Mouse (Mus musculus): Measurements from ENCODE around the gene Pde1a.

DNA sequence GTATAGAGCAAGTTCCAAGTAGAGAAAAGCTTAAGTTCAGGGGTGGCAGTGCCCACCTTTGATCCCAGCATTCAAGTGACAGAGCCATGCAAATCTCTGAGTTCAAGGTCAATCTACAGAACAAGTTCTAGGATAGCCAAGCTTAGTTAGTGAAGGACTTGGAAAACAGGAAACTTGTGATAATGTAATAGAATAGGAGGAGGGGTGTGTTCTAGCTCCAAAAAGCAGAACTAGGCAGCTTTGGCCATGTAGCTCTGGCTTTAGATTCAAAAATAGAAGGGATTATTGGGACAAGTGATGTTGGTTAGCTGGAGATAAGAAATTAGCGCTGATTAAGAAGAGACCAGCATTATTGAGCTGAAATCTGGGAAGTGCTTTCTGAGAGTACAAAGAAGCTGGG lies 272.4 kb downstream of the Pde1a start:
- no peak for TF ChIP-seq CTCF (IDR thresholded peaks at IDR 0.05; ENCODE audit: borderline replicate concordance, insufficient read depth, low read length)
- TF ChIP-seq POLR2A (IDR thresholded peaks at IDR 0.05; ENCODE audit: low read depth, low read length): no peak

All from embryonic fibroblast, embryonic 13.5 days (primary cell).